In the genomic region with DNA sequence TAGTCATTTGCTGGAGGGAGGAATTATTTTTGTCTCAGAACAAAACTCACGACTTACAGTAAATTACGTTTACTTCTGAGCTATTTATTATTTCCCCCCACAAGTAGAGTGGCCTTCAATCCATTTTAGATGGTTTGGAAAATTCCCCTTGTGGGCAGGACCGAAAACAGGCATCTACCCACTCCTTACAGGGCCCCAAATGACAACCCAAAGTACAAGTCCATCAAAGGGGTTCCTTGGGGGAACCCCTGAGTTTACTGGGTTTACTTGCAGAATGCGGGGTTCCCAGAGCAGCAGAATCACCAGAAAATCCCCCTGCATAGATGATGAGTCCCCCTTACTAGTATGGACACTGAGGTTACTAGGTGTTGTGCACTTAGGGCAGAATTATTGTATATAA, we compare ENCODE assay signal across 7 mouse cellular contexts. TPM values are rescaled to one million over a fixed set of nuclear protein-coding genes. Genes with fewer than 3 reads are reported as not detected.
DNase-seq lines count a peak whose midpoint lies in the region; ATAC-seq and TF ChIP-seq lines count a peak whose summit lies in the region.

No protein-coding gene starts in this region.

- no peak for DNase-seq in neural tube, embryonic 11.5 days (ENCODE audit: low spot score)
- no peak for DNase-seq in neural tube, embryonic 10.5 days (ENCODE audit: extremely low spot score, low spot score)
- DNase-seq in forebrain, embryonic 11.5 days (ENCODE audit: low spot score): no peak
- no peak for DNase-seq in limb, embryonic 14.5 days (ENCODE audit: low spot score)
- DNase-seq in spleen, adult 12 weeks (ENCODE audit: low spot score): no peak
- no peak for DNase-seq in cerebellum, postnatal 14 days

- 51% methylated on average over 4 of the region's 4 CpGs for WGBS in neural tube, embryonic 11.5 days
- WGBS in forebrain, embryonic 11.5 days: 51% methylated on average over 4 of the region's 4 CpGs
- whole genome bisulfite sequencing in limb, embryonic 14.5 days: 36% methylated on average over 4 of the region's 4 CpGs
- 31% methylated on average over 4 of the region's 4 CpGs for WGBS in stomach, embryonic 16.5 days

- H3K36me3 ChIP-seq in neural tube, embryonic 11.5 days (ENCODE audit: control insufficient read depth, insufficient read depth, low read length): peaks cover 7% of the 10 kb centered on the region
- H3K36me3 ChIP-seq in forebrain, embryonic 11.5 days (ENCODE audit: control insufficient read depth, insufficient read depth, low read length): peaks cover under 1% of the 10 kb centered on the region; the same call in 1 of the 2 replicates
- peaks cover 36% of the 10 kb centered on the region for H3K36me3 ChIP-seq in limb, embryonic 14.5 days (ENCODE audit: control insufficient read depth, insufficient read depth, low read length)
- peaks cover 23% of the 10 kb centered on the region for H3K36me3 ChIP-seq in stomach, embryonic 16.5 days (ENCODE audit: control insufficient read depth, insufficient read depth, low read length)

- peak overlapping the region; percentile 78 for H3K9ac ChIP-seq in neural tube, embryonic 11.5 days (ENCODE audit: low read length)
- peak overlapping the region; percentile 79; the same call in 1 of the 2 replicates for H3K9ac ChIP-seq in forebrain, embryonic 11.5 days (ENCODE audit: low read length)
- peak overlapping the region; percentile 73 for H3K9ac ChIP-seq in limb, embryonic 14.5 days (ENCODE audit: low read depth, low read length, severe bottlenecking)
- peak overlapping the region; percentile 91 for H3K9ac ChIP-seq in stomach, embryonic 16.5 days (ENCODE audit: low read length)

- peak overlapping the region; percentile 81 for H3K4me3 ChIP-seq in neural tube, embryonic 11.5 days (ENCODE audit: low read depth, low read length)
- peak overlapping the region; percentile 81 for H3K4me3 ChIP-seq in forebrain, embryonic 11.5 days (ENCODE audit: low read depth, low read length)
- peak overlapping the region; percentile 85 for H3K4me3 ChIP-seq in limb, embryonic 14.5 days (replicated peaks; ENCODE audit: low read length)
- H3K4me3 ChIP-seq in stomach, embryonic 16.5 days (replicated peaks; ENCODE audit: low read length): peak overlapping the region; percentile 85

- no peak for TF ChIP-seq POLR2A in limb, embryonic 14.5 days (IDR thresholded peaks at IDR 0.05; ENCODE audit: borderline replicate concordance, extremely low read depth, insufficient read depth, insufficient read length)

- peaks cover 8% of the 10 kb centered on the region for H3K4me1 ChIP-seq in neural tube, embryonic 11.5 days (ENCODE audit: control insufficient read depth, insufficient read depth, low read length)
- H3K4me1 ChIP-seq in forebrain, embryonic 11.5 days (replicated peaks; ENCODE audit: control insufficient read depth, insufficient read depth, low read length): peaks cover 4% of the 10 kb centered on the region; the same call in 1 of the 2 replicates
- peaks cover 10% of the 10 kb centered on the region for H3K4me1 ChIP-seq in limb, embryonic 14.5 days (ENCODE audit: control insufficient read depth, insufficient read depth, low read length)
- peaks cover 12% of the 10 kb centered on the region; the same call in 1 of the 2 replicates for H3K4me1 ChIP-seq in stomach, embryonic 16.5 days (ENCODE audit: control insufficient read depth, insufficient read depth, low read length)

- ATAC-seq in neural tube, embryonic 11.5 days (ENCODE audit: insufficient read depth, low FRiP score, low TSS enrichment): no peak
- no peak for ATAC-seq in forebrain, embryonic 11.5 days (replicated peaks; ENCODE audit: low FRiP score)
- no peak for ATAC-seq in limb, embryonic 14.5 days (ENCODE audit: low FRiP score, low read depth)
- no peak for ATAC-seq in stomach, embryonic 16.5 days (ENCODE audit: insufficient read depth, low FRiP score)

- peak overlapping the region; percentile 44 for H3K4me2 ChIP-seq in neural tube, embryonic 11.5 days (ENCODE audit: low read depth)
- H3K4me2 ChIP-seq in forebrain, embryonic 11.5 days (ENCODE audit: low read depth, low read length, severe bottlenecking): peak overlapping the region; percentile 62
- H3K4me2 ChIP-seq in limb, embryonic 14.5 days (replicated peaks; ENCODE audit: low read depth, low read length, severe bottlenecking): peak overlapping the region; percentile 71
- peak overlapping the region; percentile 70 for H3K4me2 ChIP-seq in stomach, embryonic 16.5 days (ENCODE audit: low read depth, low read length)

- H3K9me3 ChIP-seq in neural tube, embryonic 11.5 days (ENCODE audit: control insufficient read depth, low read length): no peaks in the 10 kb centered on the region
- H3K9me3 ChIP-seq in forebrain, embryonic 11.5 days (ENCODE audit: control insufficient read depth, low read length): no peaks in the 10 kb centered on the region
- H3K9me3 ChIP-seq in limb, embryonic 14.5 days (ENCODE audit: control insufficient read depth, low read length): no peaks in the 10 kb centered on the region
- no peaks in the 10 kb centered on the region for H3K9me3 ChIP-seq in stomach, embryonic 16.5 days (replicated peaks; ENCODE audit: control insufficient read depth, low read length)

- no peak overlapping the region for H3K27ac ChIP-seq in neural tube, embryonic 11.5 days (ENCODE audit: low read depth, low read length)
- H3K27ac ChIP-seq in forebrain, embryonic 11.5 days (ENCODE audit: low read depth, low read length): no peak overlapping the region
- H3K27ac ChIP-seq in limb, embryonic 14.5 days (replicated peaks; ENCODE audit: low read depth, low read length): no peak overlapping the region
- no peak overlapping the region for H3K27ac ChIP-seq in stomach, embryonic 16.5 days (ENCODE audit: low read length)

- no peaks in the 10 kb centered on the region for H3K27me3 ChIP-seq in neural tube, embryonic 11.5 days (ENCODE audit: control insufficient read depth, insufficient read depth, low read length)
- H3K27me3 ChIP-seq in forebrain, embryonic 11.5 days (ENCODE audit: control insufficient read depth, insufficient read depth, low read length): no peaks in the 10 kb centered on the region
- no peaks in the 10 kb centered on the region for H3K27me3 ChIP-seq in limb, embryonic 14.5 days (ENCODE audit: control insufficient read depth, insufficient read depth, low read length)
- H3K27me3 ChIP-seq in stomach, embryonic 16.5 days (ENCODE audit: control insufficient read depth, insufficient read depth, low read length): no peaks in the 10 kb centered on the region

RNA-seq across cellular contexts. Expression of a gene that starts 0.8 kb away (rescaled TPM):
- 31.1 and 31.5 TPM in 2 replicates for polyA plus RNA-seq in neural tube, embryonic 11.5 days (2014; fragmentation: Nextera tagmentation; extraction: Ambion mirVana)
- 24.9 and 29.4 TPM in 2 replicates for polyA plus RNA-seq in forebrain, embryonic 11.5 days (2014; fragmentation: Nextera tagmentation; extraction: Ambion mirVana)
- 53.3 and 55.8 TPM in 2 replicates for polyA plus RNA-seq in limb, embryonic 14.5 days (2012; rRNA removed)
- 39.4 and 41.7 TPM in 2 replicates for polyA plus RNA-seq in limb, embryonic 14.5 days (2014; fragmentation: Nextera tagmentation; extraction: Ambion mirVana)
- 35.3 and 36.1 TPM in 2 replicates for polyA plus RNA-seq in stomach, embryonic 16.5 days (2015; fragmentation: Nextera tagmentation; extraction: Ambion mirVana)

RNA-seq across cellular contexts. Expression of a gene that starts 10.8 kb away (rescaled TPM):
- polyA plus RNA-seq in neural tube, embryonic 11.5 days (2014; fragmentation: Nextera tagmentation; extraction: Ambion mirVana): 321 and 347 TPM in 2 replicates
- 313 and 317 TPM in 2 replicates for polyA plus RNA-seq in forebrain, embryonic 11.5 days (2014; fragmentation: Nextera tagmentation; extraction: Ambion mirVana)
- polyA plus RNA-seq in limb, embryonic 14.5 days (2012; rRNA removed): 73.1 and 115 TPM in 2 replicates
- polyA plus RNA-seq in limb, embryonic 14.5 days (2014; fragmentation: Nextera tagmentation; extraction: Ambion mirVana): 315 and 316 TPM in 2 replicates
- polyA plus RNA-seq in stomach, embryonic 16.5 days (2015; fragmentation: Nextera tagmentation; extraction: Ambion mirVana): 331 and 340 TPM in 2 replicates

RNA-seq across cellular contexts. Expression of a gene that starts 11.2 kb away (rescaled TPM):
- 16.0 and 16.9 TPM in 2 replicates for polyA plus RNA-seq in neural tube, embryonic 11.5 days (2014; fragmentation: Nextera tagmentation; extraction: Ambion mirVana)
- 29.0 and 31.4 TPM in 2 replicates for polyA plus RNA-seq in forebrain, embryonic 11.5 days (2014; fragmentation: Nextera tagmentation; extraction: Ambion mirVana)
- 27.8 and 30.3 TPM in 2 replicates for polyA plus RNA-seq in limb, embryonic 14.5 days (2012; rRNA removed)
- 13.1 and 15.3 TPM in 2 replicates for polyA plus RNA-seq in limb, embryonic 14.5 days (2014; fragmentation: Nextera tagmentation; extraction: Ambion mirVana)
- 17.7 and 20.1 TPM in 2 replicates for polyA plus RNA-seq in stomach, embryonic 16.5 days (2015; fragmentation: Nextera tagmentation; extraction: Ambion mirVana)

RNA-seq across cellular contexts. Expression of a gene that starts 35.3 kb away (rescaled TPM):
- 33.2 and 34.7 TPM in 2 replicates for polyA plus RNA-seq in neural tube, embryonic 11.5 days (2014; fragmentation: Nextera tagmentation; extraction: Ambion mirVana)
- 29.0 and 30.3 TPM in 2 replicates for polyA plus RNA-seq in forebrain, embryonic 11.5 days (2014; fragmentation: Nextera tagmentation; extraction: Ambion mirVana)
- polyA plus RNA-seq in limb, embryonic 14.5 days (2012; rRNA removed): 7.9 and 10.9 TPM in 2 replicates
- polyA plus RNA-seq in limb, embryonic 14.5 days (2014; fragmentation: Nextera tagmentation; extraction: Ambion mirVana): 22.5 and 27.5 TPM in 2 replicates
- 26.8 and 30.3 TPM in 2 replicates for polyA plus RNA-seq in stomach, embryonic 16.5 days (2015; fragmentation: Nextera tagmentation; extraction: Ambion mirVana)
